Mouse (Mus musculus) left cerebral cortex, adult 9 months (tissue): Measurements from ENCODE around the gene Phf19.

Experiments
- DNase-seq, 2 experiments: peaks; one replicate each; pipeline ENCODE4 v3.0.0; 2022; ENCODE audit warnings: low spot score in 2 of 2

The Phf19 gene

GRCm38 (mm10) chr2:34896821-34897460 lies 16.9 kb downstream of the Phf19 start:
- no peak for DNase-seq

GRCm38 (mm10) chr2:34895503-34896113 lies 18.2 kb downstream of the Phf19 start:
- DNase-seq: no peak

GRCm38 (mm10) chr2:34893950-34894349 lies 19.9 kb downstream of the Phf19 start:
- DNase-seq: no peak

GRCm38 (mm10) chr2:34884186-34884585 lies 29.6 kb downstream of the Phf19 start:
- no peak for DNase-seq

- no peak for DNase-seq
These were observed 30.6 kb downstream of the Phf19 start for GRCm38 (mm10) chr2:34883190-34883589.

GRCm38 (mm10) chr2:34882757-34883156 lies 31.1 kb downstream of the Phf19 start:
- DNase-seq: no peak

GRCm38 (mm10) chr2:34880054-34880453 lies 33.8 kb downstream of the Phf19 start:
- no peak for DNase-seq

GRCm38 (mm10) chr2:34874816-34875345 lies 38.9 kb downstream of the Phf19 start, which contains the start of gene Psmd5:
Gene Psmd5 (minus strand): TSS chr2:34874968.
- no peak for DNase-seq

GRCm38 (mm10) chr2:34874271-34874670 lies 39.6 kb downstream of the Phf19 start, which contains the start of gene Cutal:
Gene Cutal (plus strand): TSS chr2:34874396.
- DNase-seq: no peak

GRCm38 (mm10) chr2:34870520-34871474 lies 43.0 kb downstream of the Phf19 start:
- peak; percentile 91 to 95 for DNase-seq

- no peak for DNase-seq
These were observed 44.1 kb downstream of the Phf19 start for GRCm38 (mm10) chr2:34869680-34870079.

GRCm38 (mm10) chr2:34857728-34858127 lies 56.1 kb downstream of the Phf19 start:
- no peak for DNase-seq

GRCm38 (mm10) chr2:34855265-34855664 lies 58.6 kb downstream of the Phf19 start:
- no peak for DNase-seq

GRCm38 (mm10) chr2:34847702-34848101 lies 66.1 kb downstream of the Phf19 start:
- no peak for DNase-seq
